Mouse (Mus musculus) CH12.LX (cell line): ENCODE measurements around the gene Fam107a.

Experiments used
- CTCF ChIP-seq, 2 experiments: IDR thresholded peaks in 1 of 2; conservative IDR thresholded peaks in 1 of 2; 2 replicates each; pipeline ENCODE4 v1.5.1; 2011 to 2012; ENCODE audit warnings: low read depth in 2 of 2, low read length in 2 of 2, improper control_type of control experiment in 1 of 2, inconsistent platforms in 1 of 2, mild to moderate bottlenecking in 1 of 2, moderate library complexity in 1 of 2
- E2F4 ChIP-seq: IDR thresholded peaks from 2 replicates; pipeline ENCODE4 v1.6.1; 2011; ENCODE audit warnings: low read depth, low read length, improper control_type of control experiment; ENCODE audit not compliant: insufficient replicate concordance
- ELF1 ChIP-seq: IDR thresholded peaks from 2 replicates; pipeline ENCODE4 v1.6.1; 2014; ENCODE audit warnings: low read depth, mild to moderate bottlenecking, inconsistent platforms, low read length, improper control_type of control experiment
- EP300 ChIP-seq: IDR thresholded peaks from 2 replicates; pipeline ENCODE4 v1.6.1; 2011; ENCODE audit warnings: low read length, improper control_type of control experiment
- HCFC1 ChIP-seq: IDR thresholded peaks from 2 replicates; pipeline ENCODE4 v1.6.1; 2012; ENCODE audit warnings: low read depth, mild to moderate bottlenecking, inconsistent platforms, low read length, improper control_type of control experiment
- JUND ChIP-seq: conservative IDR thresholded peaks from 2 replicates; pipeline ENCODE4 v1.6.1; 2011; ENCODE audit warnings: low read depth, low read length, improper control_type of control experiment
- KAT2A ChIP-seq: IDR thresholded peaks from 2 replicates; pipeline ENCODE4 v1.6.1; 2012; ENCODE audit warnings: low read length, improper control_type of control experiment, inconsistent platforms; ENCODE audit not compliant: insufficient replicate concordance
- MAX ChIP-seq: IDR thresholded peaks from 2 replicates; pipeline ENCODE4 v1.6.1; 2011; ENCODE audit warnings: low read length, improper control_type of control experiment
- NELFE ChIP-seq: IDR thresholded peaks from 2 replicates; pipeline ENCODE4 v1.6.1; 2011; ENCODE audit warnings: low read depth, low read length, improper control_type of control experiment
- POLR2A ChIP-seq: IDR thresholded peaks from 2 replicates; pipeline ENCODE4 v1.6.1; 2011; ENCODE audit warnings: low read depth, mild to moderate bottlenecking, improper control_type of control experiment, low read length
- TBP ChIP-seq: conservative IDR thresholded peaks from 2 replicates; pipeline ENCODE4 v1.6.1; 2011; ENCODE audit warnings: low read depth, low read length, improper control_type of control experiment
- TCF12 ChIP-seq: IDR thresholded peaks from 2 replicates; pipeline ENCODE4 v1.6.1; 2014; ENCODE audit warnings: low read depth, mild to moderate bottlenecking, inconsistent platforms, low read length, improper control_type of control experiment
- UBTF ChIP-seq: IDR thresholded peaks from 2 replicates; pipeline ENCODE4 v1.6.1; 2012; ENCODE audit warnings: low read depth, mild to moderate bottlenecking, inconsistent platforms, low read length, improper control_type of control experiment, moderate library complexity

DNA sequence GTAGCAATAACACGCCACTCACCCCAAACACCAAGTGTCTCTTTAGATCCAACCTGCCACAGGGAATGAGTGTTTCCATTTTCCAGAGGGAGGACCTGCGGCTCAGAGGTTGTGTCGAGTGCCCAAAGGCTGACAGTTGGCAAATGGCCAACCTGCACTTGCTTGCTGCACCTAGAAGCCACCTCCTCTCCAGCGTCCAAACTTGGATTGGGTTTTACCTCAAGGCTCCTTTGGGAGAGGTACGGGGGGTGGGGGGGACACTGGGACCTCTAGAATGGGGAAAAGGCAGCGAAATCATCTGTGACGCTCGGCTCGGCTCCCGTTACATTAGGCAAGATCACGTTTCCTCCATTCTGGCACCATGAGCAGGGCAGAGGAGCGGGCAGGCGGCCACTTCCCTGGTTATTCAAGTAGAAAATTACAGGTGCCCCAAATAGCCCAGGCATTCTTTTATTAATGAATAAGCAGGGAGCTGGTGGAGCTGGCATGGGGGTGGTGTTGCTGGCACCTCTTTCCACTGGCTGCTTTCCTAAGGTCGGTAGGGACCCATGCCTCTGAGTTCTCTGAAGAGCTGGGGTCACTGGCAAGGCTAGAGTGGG lies 13.6 kb upstream of the Fam107a start:
- TF ChIP-seq ELF1 (no peak), E2F4 (no peak), TCF12 (no peak), POLR2A (no peak), CTCF (conservative IDR thresholded peaks at IDR 0.05 in 1 of 2, IDR thresholded peaks at IDR 0.05 in 1 of 2; ENCODE audit: low read depth in 2 of 2, low read length in 2 of 2) (no peak), KAT2A (no peak), TBP (no peak), UBTF (no peak), HCFC1 (no peak), NELFE (no peak), EP300 (no peak), MAX (no peak), JUND (no peak)
